In the genomic region with DNA sequence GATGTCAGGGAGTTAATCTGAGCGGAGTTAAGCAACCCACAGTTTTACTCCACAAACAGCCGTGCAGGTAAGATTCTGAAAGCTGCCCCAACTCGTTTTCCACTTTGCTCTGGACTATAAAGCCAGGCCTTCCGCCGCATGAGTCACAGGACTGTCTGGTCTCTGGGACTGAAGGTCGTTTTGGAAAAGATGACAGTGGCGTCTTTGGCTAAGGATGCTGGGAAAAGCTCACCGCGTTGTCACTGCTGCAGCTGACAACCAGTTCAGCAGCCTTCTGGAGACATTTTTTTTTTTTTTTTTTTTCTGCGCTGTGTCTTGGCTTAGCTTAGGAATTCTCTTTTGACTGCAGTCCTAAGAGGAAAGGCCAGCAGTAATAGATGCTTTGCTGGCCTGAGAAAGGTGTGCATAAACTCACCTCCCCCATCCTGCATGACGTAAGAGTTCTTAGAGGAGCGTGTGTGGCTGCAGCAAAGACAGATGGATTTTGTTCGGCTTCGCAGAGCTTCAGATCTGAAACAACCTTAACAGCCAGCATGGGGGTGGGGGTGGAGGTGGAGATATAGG, we compare ENCODE assay signal across 9 mouse cellular contexts. TPM values are rescaled to one million over a fixed set of nuclear protein-coding genes. Genes with fewer than 3 reads are reported as not detected.
A peak's percentile ranks its signal among the peaks of the same experiment; 100 is the strongest.
DNase-seq lines count a peak whose midpoint lies in the region; ATAC-seq and TF ChIP-seq lines count a peak whose summit lies in the region.
"Had no signal": no experiment of that assay in that cellular context is flagged by ENCODE, and none has a peak within 500 bp of the region (broad histone marks: within the 10 kb centered on the region; RNA-seq: fewer than 3 reads in every experiment).

No protein-coding gene starts in this region.

- peak overlapping the region; percentile 57; the same call in 1 of the 2 replicates for H3K27ac ChIP-seq in hindbrain, embryonic 12.5 days
- H3K27ac ChIP-seq in limb, embryonic 14.5 days (replicated peaks; ENCODE audit: low read depth, low read length), result peak overlapping the region; percentile 69
- H3K27ac ChIP-seq in stomach, embryonic 16.5 days (ENCODE audit: low read length), result peak overlapping the region; percentile 99
- H3K27ac ChIP-seq: neural tube, embryonic 12.5 days had no signal

- TF ChIP-seq CTCF in G1E (IDR thresholded peaks at IDR 0.05; ENCODE audit: low read depth, low read length), result no peak

- H3K27me3 ChIP-seq in G1E (ENCODE audit: insufficient read depth, low read length), result no peaks in the 10 kb centered on the region
- H3K27me3 ChIP-seq in hindbrain, embryonic 12.5 days, result no peaks in the 10 kb centered on the region; the same call in 1 of the 2 replicates
- no peaks in the 10 kb centered on the region for H3K27me3 ChIP-seq in limb, embryonic 14.5 days (ENCODE audit: control insufficient read depth, insufficient read depth, low read length)
- no peaks in the 10 kb centered on the region for H3K27me3 ChIP-seq in stomach, embryonic 16.5 days (ENCODE audit: control insufficient read depth, insufficient read depth, low read length)
- H3K27me3 ChIP-seq: neural tube, embryonic 12.5 days had no signal

- peak; percentile 11 to 27 for DNase-seq in layer of hippocampus, postnatal 36 days
- no peak for DNase-seq in layer of hippocampus, adult 8-10 months (ENCODE audit: low spot score in 2 of 2)
- DNase-seq in G1E (ENCODE audit: low spot score), result no peak
- DNase-seq in cerebellum, postnatal 14 days, result peak; percentile 59 to 70
- peak; percentile 55 for DNase-seq in limb, embryonic 14.5 days (ENCODE audit: low spot score)
- DNase-seq in c-Kit-positive CD71-positive TER-119-positive erythroid progenitor cells, embryonic 14.5 days (ENCODE audit: low spot score), result no peak

- WGBS in hindbrain, embryonic 12.5 days, result 56% methylated on average over 14 of the region's 14 CpGs
- 18% methylated on average over 14 of the region's 14 CpGs for WGBS in limb, embryonic 14.5 days
- WGBS in stomach, embryonic 16.5 days, result 22% methylated on average over 14 of the region's 14 CpGs

- H3K4me1 ChIP-seq in G1E (ENCODE audit: insufficient read depth, low read depth, low read length), result peaks cover 66% of the 10 kb centered on the region
- H3K4me1 ChIP-seq in hindbrain, embryonic 12.5 days, result peaks cover 12% of the 10 kb centered on the region
- H3K4me1 ChIP-seq in limb, embryonic 14.5 days (ENCODE audit: control insufficient read depth, insufficient read depth, low read length), result peaks cover 47% of the 10 kb centered on the region
- H3K4me1 ChIP-seq in stomach, embryonic 16.5 days (ENCODE audit: control insufficient read depth, insufficient read depth, low read length), result peaks cover 38% of the 10 kb centered on the region

- no peak overlapping the region for H3K9ac ChIP-seq in hindbrain, embryonic 12.5 days
- no peak overlapping the region for H3K9ac ChIP-seq in limb, embryonic 14.5 days (ENCODE audit: low read depth, low read length, severe bottlenecking)
- peak overlapping the region; percentile 62 for H3K9ac ChIP-seq in stomach, embryonic 16.5 days (ENCODE audit: low read length)
- H3K9ac ChIP-seq: neural tube, embryonic 12.5 days had no signal

- TF ChIP-seq POLR2A in limb, embryonic 14.5 days (IDR thresholded peaks at IDR 0.05; ENCODE audit: borderline replicate concordance, extremely low read depth, insufficient read depth, insufficient read length), result no peak

- ATAC-seq in G1E (ENCODE audit: extremely low read depth, insufficient number of reproducible peaks, low FRiP score, poor library complexity, severe bottlenecking), result no peak
- no peak for ATAC-seq in hindbrain, embryonic 12.5 days (ENCODE audit: low FRiP score)
- ATAC-seq in limb, embryonic 14.5 days (ENCODE audit: low FRiP score, low read depth), result peak; percentile 32; the same call in 1 of the 2 replicates
- ATAC-seq in stomach, embryonic 16.5 days (ENCODE audit: insufficient read depth, low FRiP score), result peak; percentile 54

- peak overlapping the region; percentile 40; the same call in 1 of the 2 replicates for H3K4me3 ChIP-seq in G1E (ENCODE audit: low read depth, low read length)
- H3K4me3 ChIP-seq in hindbrain, embryonic 12.5 days, result no peak overlapping the region
- H3K4me3 ChIP-seq in limb, embryonic 14.5 days (replicated peaks; ENCODE audit: low read length), result no peak overlapping the region
- H3K4me3 ChIP-seq in stomach, embryonic 16.5 days (replicated peaks; ENCODE audit: low read length), result peak overlapping the region; percentile 6; the same call in 1 of the 2 replicates
- H3K4me3 ChIP-seq: neural tube, embryonic 12.5 days had no signal

- no peaks in the 10 kb centered on the region; the same call in 1 of the 2 replicates for H3K9me3 ChIP-seq in G1E (replicated peaks)
- H3K9me3 ChIP-seq in hindbrain, embryonic 12.5 days (replicated peaks), result no peaks in the 10 kb centered on the region
- H3K9me3 ChIP-seq in limb, embryonic 14.5 days (ENCODE audit: control insufficient read depth, low read length), result no peaks in the 10 kb centered on the region
- H3K9me3 ChIP-seq in stomach, embryonic 16.5 days (replicated peaks; ENCODE audit: control insufficient read depth, low read length), result no peaks in the 10 kb centered on the region
- H3K9me3 ChIP-seq: neural tube, embryonic 12.5 days had no signal

- H3K36me3 ChIP-seq in G1E (replicated peaks), result no peaks in the 10 kb centered on the region
- H3K36me3 ChIP-seq in hindbrain, embryonic 12.5 days, result no peaks in the 10 kb centered on the region
- H3K36me3 ChIP-seq in limb, embryonic 14.5 days (ENCODE audit: control insufficient read depth, insufficient read depth, low read length), result no peaks in the 10 kb centered on the region
- H3K36me3 ChIP-seq in stomach, embryonic 16.5 days (ENCODE audit: control insufficient read depth, insufficient read depth, low read length), result no peaks in the 10 kb centered on the region
- H3K36me3 ChIP-seq: neural tube, embryonic 12.5 days had no signal

- H3K4me2 ChIP-seq in hindbrain, embryonic 12.5 days (replicated peaks), result 0 out of 2 replicates have a peak overlapping the region, but pooled peaks have one; percentile 3
- H3K4me2 ChIP-seq in limb, embryonic 14.5 days (replicated peaks; ENCODE audit: low read depth, low read length, severe bottlenecking), result peak overlapping the region; percentile 15; the same call in 1 of the 2 replicates
- peak overlapping the region; percentile 48 for H3K4me2 ChIP-seq in stomach, embryonic 16.5 days (ENCODE audit: low read depth, low read length)
- H3K4me2 ChIP-seq: neural tube, embryonic 12.5 days had no signal

RNA-seq across cellular contexts. Expression of gene Chd2, which starts 47.7 kb away (rescaled TPM):
- 10 to 100 TPM; 46.4 to 61.7 TPM for total RNA-seq in layer of hippocampus, postnatal 36 days (2021)
- 10 to 100 TPM; 42.5 to 70.6 (median 55.4) TPM for total RNA-seq in layer of hippocampus, adult 8-10 months (2022)
- 217 and 257 TPM in 2 replicates for total RNA-seq in G1E (2014; fragmentation: Nextera tagmentation)
- total RNA-seq in G1E (2017), result 83.7 and 125 TPM in 2 replicates
- polyA plus RNA-seq in G1E (2012), result 57.8 and 76.7 TPM in 2 replicates
- polyA plus RNA-seq in hindbrain, embryonic 12.5 days (2016; fragmentation: Nextera tagmentation; extraction: Ambion mirVana), result 63.6 and 67.9 TPM in 2 replicates
- 55.6 and 61.7 TPM in 2 replicates for polyA plus RNA-seq in limb, embryonic 14.5 days (2012; rRNA removed)
- 56.5 and 65.4 TPM in 2 replicates for polyA plus RNA-seq in limb, embryonic 14.5 days (2014; fragmentation: Nextera tagmentation; extraction: Ambion mirVana)
- polyA plus RNA-seq in stomach, embryonic 16.5 days (2015; fragmentation: Nextera tagmentation; extraction: Ambion mirVana), result 35.8 and 44.5 TPM in 2 replicates

Comparison
In these comparisons a context has a peak if more than half of its experiments do, and no peak if none do; other contexts are left out.
1. DNase-seq: peak in layer of hippocampus, postnatal 36 days (2 of 2), cerebellum, postnatal 14 days (2 of 2) and limb, embryonic 14.5 days (single experiment); none in layer of hippocampus, adult 8-10 months (0 of 2), G1E (single experiment) and c-Kit-positive CD71-positive TER-119-positive erythroid progenitor cells, embryonic 14.5 days (single experiment).
2. ATAC-seq: peak in limb, embryonic 14.5 days (single experiment) and stomach, embryonic 16.5 days (single experiment); none in G1E (single experiment) and hindbrain, embryonic 12.5 days (single experiment).
3. H3K4me3 ChIP-seq: peak in G1E (single experiment) and stomach, embryonic 16.5 days (single experiment); none in hindbrain, embryonic 12.5 days (single experiment) and limb, embryonic 14.5 days (single experiment).
4. Peak in every context shown above with its lines, with median percentiles within 50 percentile points of each other: H3K27ac ChIP-seq and H3K4me2 ChIP-seq.